Mouse (Mus musculus) heart, embryonic 15.5 days (tissue): Measurements from ENCODE around the gene Tmem219. TPM values are rescaled to one million over a fixed set of nuclear protein-coding genes. Genes with fewer than 3 reads are reported as not detected.

Source experiments
- ATAC-seq: fragments of 200-750 bp; cut with Nextera tagmentation; replicated peaks from 2 replicates; pipeline ENCODE4 v1.8.0; 2017; ENCODE audit warnings: low read depth, moderate TSS enrichment; ENCODE audit not compliant: insufficient number of reproducible peaks, insufficient read depth, low FRiP score
- H3K27ac ChIP-seq: fragments of 300-500 bp; sonication (generic); 2 replicates; pipeline ENCODE4 v1.5.1; 2015; ENCODE audit warnings: mild to moderate bottlenecking, inconsistent platforms
- H3K27me3 ChIP-seq: fragments of 300-500 bp; sonication (generic); 2 replicates; pipeline ENCODE4 v1.6.1; 2015; ENCODE audit warnings: inconsistent platforms
- H3K36me3 ChIP-seq: fragments of 300-500 bp; sonication (generic); 2 replicates; pipeline ENCODE4 v1.6.1; 2015; ENCODE audit warnings: mild to moderate bottlenecking, inconsistent platforms
- H3K4me1 ChIP-seq: fragments of 300-500 bp; sonication (generic); replicated peaks from 2 replicates; pipeline ENCODE4 v1.6.1; 2015; ENCODE audit warnings: inconsistent platforms
- H3K4me2 ChIP-seq: fragments of 300-500 bp; sonication (generic); 2 replicates; pipeline ENCODE4 v1.6.1; 2015; ENCODE audit warnings: inconsistent platforms, mild to moderate bottlenecking, moderate library complexity
- H3K4me3 ChIP-seq: fragments of 300-500 bp; sonication (generic); 2 replicates; pipeline ENCODE4 v1.5.1; 2015; ENCODE audit warnings: mild to moderate bottlenecking, inconsistent platforms
- H3K9ac ChIP-seq: fragments of 300-500 bp; sonication (generic); 2 replicates; pipeline ENCODE4 v1.6.1; 2015; ENCODE audit warnings: mild to moderate bottlenecking, inconsistent platforms
- H3K9me3 ChIP-seq: fragments of 300-500 bp; sonication (generic); replicated peaks from 2 replicates; pipeline ENCODE4 v1.6.1; 2016; ENCODE audit warnings: inconsistent platforms
- WGBS: fragments of 180-500 bp; shearing (Covaris S2); methylation state at CpG from one replicate; pipeline ENCODE4 v1.1.7; 2015; ENCODE audit warnings: mixed read lengths; 5-methylcytosine and 5-hydroxymethylcytosine counted together
- polyA plus RNA-seq: library from polyadenylated mRNA; unstranded; fragments of >200 nt; fragmentation: Nextera tagmentation; extraction: Ambion mirVana; gene quantifications from 2 replicates; pipeline ENCODE4 v1.2.1, GENCODE M21; 2015

Tmem219 gene
- polyA plus RNA-seq, 1 experiment from 2014 or later: 19.2 TPM

DNA sequence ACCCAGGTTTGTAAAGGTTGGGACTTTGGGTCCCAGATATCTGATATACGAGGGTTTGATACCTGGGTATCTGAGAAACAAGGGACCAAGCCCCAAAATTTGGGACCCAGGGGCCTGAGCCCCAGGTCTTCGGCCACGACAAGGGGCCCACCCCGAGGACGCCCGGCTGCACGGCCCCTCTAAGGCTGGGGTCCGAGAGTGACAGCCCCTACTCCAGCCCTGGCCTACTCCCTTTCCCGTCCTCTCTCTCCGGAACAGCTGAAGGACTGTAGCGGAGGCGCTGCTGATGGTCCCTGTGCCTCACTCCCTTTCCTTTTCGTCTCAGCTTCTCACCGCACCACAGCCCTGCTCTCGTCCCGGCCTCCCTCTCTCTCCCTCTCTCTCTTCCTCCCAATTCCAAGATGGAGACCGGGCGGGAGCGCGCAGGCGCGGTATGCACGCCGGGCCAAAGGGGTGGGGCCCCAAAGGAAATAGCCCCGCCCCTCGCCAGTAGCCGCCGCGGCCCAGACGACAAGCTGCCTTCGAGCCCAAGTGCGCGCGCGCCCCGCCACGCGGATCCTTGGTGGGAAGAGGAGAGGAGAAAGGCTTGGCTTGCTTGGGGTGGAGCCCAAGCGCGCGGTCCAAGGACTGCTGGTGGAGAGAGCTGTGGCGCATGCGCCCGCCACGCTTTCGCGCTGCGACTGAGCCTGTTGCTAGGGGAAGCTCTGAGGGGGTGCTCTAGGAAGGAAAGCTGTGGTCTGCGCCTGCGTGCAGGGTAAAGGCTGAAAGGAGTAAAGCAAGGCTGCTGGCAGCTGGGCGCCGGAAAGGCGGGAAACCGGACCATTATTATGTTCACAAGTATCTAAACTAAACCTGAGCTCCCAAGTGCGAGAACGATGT, 38.2 kb downstream of the Tmem219 start, which contains the start of gene Taok2:
Gene Taok2, minus strand, starts transcription at position 418 of the 879 bp plus-strand sequence.
- H3K27me3 ChIP-seq: no peaks in the 10 kb centered on the region
- WGBS: under 1% methylated on average over 56 of the region's 56 CpGs
- peak; percentile 96 for ATAC-seq

DNA sequence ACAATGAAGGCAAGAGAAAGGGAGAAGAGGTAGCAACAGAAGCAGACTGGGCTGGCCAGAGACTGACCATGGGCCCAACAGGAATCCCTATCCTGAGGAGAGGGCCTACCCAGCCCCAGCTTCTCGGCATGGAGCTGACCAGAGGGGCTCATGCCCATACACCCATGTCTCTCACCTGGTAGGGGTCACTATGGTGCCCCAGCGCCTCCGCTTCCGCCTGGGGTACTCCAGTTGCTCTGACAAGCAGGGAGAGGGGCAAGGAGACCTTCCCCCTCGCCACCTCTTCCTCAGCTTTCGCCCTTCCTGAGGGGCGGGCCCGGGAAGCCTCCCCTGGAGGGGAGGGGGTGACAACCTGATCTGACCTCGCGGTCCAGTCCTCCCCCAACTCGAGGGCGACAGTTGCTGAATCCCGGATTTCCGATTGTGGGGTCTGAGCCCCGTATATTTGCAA, 39.0 kb downstream of the Tmem219 start:
- Histone ChIP-seq H3K27ac (peak overlapping the region; percentile 96), H3K4me3 (peak overlapping the region; percentile 83), H3K4me2 (peak overlapping the region; percentile 98), H3K4me1 (peaks cover 36% of the 10 kb centered on the region), H3K9ac (peak overlapping the region; percentile 89), H3K36me3 (peaks cover 16% of the 10 kb centered on the region), H3K9me3 (no peaks in the 10 kb centered on the region), H3K27me3 (no peaks in the 10 kb centered on the region)
- 1% methylated on average over 15 of the region's 15 CpGs for WGBS
- peak; percentile 3; the same call in 1 of the 2 replicates for ATAC-seq

More for the DNA sequence above, 38.2 kb downstream of the Tmem219 start, which contains the start of gene Taok2:
- H3K9me3 ChIP-seq: no peaks in the 10 kb centered on the region
- H3K4me1 ChIP-seq: peaks cover 36% of the 10 kb centered on the region
- H3K27ac ChIP-seq: peak within 1 kb of the TSS; percentile 96
- peak within 1 kb of the TSS; percentile 89 for H3K9ac ChIP-seq
- H3K36me3 ChIP-seq: peaks cover 8% of the 10 kb centered on the region
- H3K4me3 ChIP-seq: peak within 1 kb of the TSS; percentile 83
- peak within 1 kb of the TSS; percentile 98 for H3K4me2 ChIP-seq

DNA sequence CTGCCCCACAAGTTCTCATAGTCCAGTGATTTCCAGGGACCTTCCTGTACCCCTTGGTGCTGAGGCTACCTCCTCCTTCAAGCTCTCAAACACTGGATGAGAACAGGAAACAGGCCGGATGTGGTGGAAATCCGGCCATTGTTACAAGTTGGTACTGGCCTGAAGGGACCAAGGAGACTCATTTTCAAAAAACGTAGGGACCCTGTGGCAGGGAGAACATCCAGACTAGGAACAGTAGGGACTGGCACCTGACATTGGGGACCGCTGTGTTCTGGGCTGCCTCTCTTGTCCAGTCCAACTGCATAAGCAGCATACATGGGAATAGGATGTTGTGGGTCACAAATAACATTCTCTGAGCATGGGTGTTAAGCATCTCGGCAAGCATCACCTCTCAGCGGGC, 41.7 kb downstream of the Tmem219 start:
- Histone ChIP-seq H3K4me2 (peak overlapping the region; percentile 98), H3K36me3 (peaks cover 43% of the 10 kb centered on the region), H3K4me3 (peak overlapping the region; percentile 83), H3K4me1 (peaks cover 36% of the 10 kb centered on the region), H3K9ac (no peak overlapping the region), H3K27ac (peak overlapping the region; percentile 96), H3K27me3 (no peaks in the 10 kb centered on the region), H3K9me3 (no peaks in the 10 kb centered on the region)
- 73% methylated on average over 6 of the region's 6 CpGs for WGBS
- no peak for ATAC-seq

DNA sequence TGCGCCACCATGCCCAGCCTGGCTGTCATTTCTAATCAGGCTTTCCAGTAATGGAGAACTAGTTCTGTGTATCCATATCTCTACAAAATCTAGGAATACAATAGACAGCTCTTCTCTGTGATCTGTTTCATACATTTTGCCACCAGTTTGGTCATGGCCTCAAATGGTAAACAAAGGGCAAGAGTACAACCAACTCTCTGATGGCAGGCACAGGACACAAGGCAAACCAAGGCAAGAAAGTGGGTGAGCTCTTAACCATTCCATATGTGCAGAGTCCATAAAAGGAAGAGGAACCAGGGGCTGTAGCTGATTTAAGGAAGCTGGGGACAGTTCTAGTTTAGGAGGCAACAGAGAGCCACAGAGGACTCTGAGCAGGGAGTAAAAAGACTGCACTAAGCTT, 45.5 kb downstream of the Tmem219 start:
- Histone ChIP-seq H3K27me3 (no peaks in the 10 kb centered on the region), H3K4me3 (no peak overlapping the region), H3K4me1 (peaks cover 16% of the 10 kb centered on the region), H3K27ac (no peak overlapping the region), H3K36me3 (peaks cover 81% of the 10 kb centered on the region), H3K9ac (no peak overlapping the region), H3K9me3 (no peaks in the 10 kb centered on the region), H3K4me2 (no peak overlapping the region)
- WGBS: 100% methylated on average over 1 of the region's 1 CpGs
- no peak for ATAC-seq

DNA sequence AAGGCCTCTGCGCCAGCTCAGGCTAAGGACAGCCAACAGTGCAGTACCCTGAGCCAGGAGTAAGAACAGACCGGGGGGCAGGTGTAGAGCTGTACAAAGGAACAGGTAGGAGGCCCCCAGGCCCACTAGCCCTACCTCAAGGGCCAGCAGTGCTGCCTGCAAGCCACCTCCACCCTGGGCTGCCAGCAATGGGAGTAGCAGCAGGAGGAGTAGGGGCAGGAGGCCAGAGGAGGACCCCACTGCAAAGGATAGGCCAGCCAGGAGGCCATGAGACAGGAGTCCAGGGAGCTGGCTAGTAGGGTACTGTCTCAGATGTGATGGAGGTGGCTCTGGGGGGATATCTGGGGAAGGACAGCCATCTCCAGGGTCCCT, 52.2 kb downstream of the Tmem219 start:
- Histone ChIP-seq H3K9ac (no peak overlapping the region), H3K4me3 (no peak overlapping the region), H3K27ac (no peak overlapping the region), H3K36me3 (peaks cover 95% of the 10 kb centered on the region), H3K27me3 (no peaks in the 10 kb centered on the region), H3K9me3 (no peaks in the 10 kb centered on the region), H3K4me2 (no peak overlapping the region), H3K4me1 (no peaks in the 10 kb centered on the region)
- 94% methylated on average over 2 of the region's 2 CpGs for WGBS
- ATAC-seq: no peak; the same call in 1 of the 2 replicates

DNA sequence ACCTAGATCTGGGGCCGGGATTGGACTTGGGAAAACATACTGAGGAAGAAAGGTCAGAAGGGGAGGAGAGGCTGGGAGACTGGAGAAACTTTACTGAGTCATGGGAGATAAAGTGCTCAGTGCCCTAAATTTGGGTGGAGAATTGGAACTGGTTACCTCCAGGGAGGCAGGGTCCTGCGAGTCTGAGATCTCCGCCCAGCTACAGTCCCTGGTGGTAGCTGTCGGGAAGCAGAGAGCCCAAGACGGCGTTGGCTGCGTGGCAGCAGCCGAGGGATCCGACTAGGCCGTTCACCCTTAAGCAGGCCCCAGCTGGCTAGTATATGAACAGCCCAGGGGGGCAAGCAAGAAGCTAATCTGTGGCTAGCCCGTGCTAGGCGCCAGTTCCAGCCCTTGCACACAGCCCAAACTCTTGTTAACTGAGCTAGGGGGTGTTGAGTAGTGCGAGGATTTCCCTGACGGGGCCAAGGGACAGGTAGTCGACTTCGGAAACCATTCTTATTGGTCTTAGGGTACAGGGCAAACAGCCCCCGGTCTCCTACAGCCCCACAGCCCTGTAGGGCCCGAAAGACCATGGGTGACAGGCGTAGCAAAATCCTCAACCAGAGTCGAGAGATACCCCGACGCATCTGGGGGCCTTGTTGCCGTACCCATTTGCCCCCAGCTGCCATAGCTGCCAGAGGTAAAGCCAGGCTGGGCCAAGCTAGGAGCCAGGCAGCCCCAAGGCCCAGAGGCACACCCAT, 52.8 kb downstream of the Tmem219 start:
- Histone ChIP-seq H3K36me3 (peaks cover 95% of the 10 kb centered on the region), H3K4me2 (no peak overlapping the region), H3K27ac (no peak overlapping the region), H3K4me1 (no peaks in the 10 kb centered on the region), H3K9ac (no peak overlapping the region), H3K27me3 (no peaks in the 10 kb centered on the region), H3K9me3 (no peaks in the 10 kb centered on the region), H3K4me3 (no peak overlapping the region)
- 88% methylated on average over 23 of the region's 23 CpGs for WGBS
- no peak for ATAC-seq

DNA sequence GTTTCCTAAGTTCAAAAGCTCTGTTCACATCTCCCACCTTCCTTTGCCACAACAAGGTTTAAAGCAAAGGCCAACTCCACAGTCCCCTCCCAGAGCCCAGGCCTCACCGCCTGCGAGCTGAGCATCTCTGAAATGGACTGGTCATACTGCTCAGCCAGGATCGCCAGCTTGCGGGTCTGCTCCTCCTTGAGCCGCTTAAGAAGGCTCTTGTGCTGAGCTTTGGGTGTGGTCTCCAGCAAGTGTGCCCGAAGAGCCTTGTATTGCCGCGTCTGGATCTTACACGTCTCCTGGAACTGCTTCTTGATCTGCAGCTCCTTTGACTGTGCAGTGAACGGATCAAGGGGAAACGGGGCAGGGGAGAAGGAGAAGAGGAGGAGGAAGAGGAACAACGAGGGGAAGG, 54.7 kb downstream of the Tmem219 start:
- Histone ChIP-seq H3K4me1 (peaks cover 15% of the 10 kb centered on the region), H3K4me3 (no peak overlapping the region), H3K4me2 (no peak overlapping the region), H3K36me3 (peaks cover 84% of the 10 kb centered on the region), H3K27me3 (no peaks in the 10 kb centered on the region), H3K27ac (no peak overlapping the region), H3K9ac (no peak overlapping the region), H3K9me3 (no peaks in the 10 kb centered on the region)
- no peak for ATAC-seq
- WGBS: 84% methylated on average over 12 of the region's 12 CpGs

DNA sequence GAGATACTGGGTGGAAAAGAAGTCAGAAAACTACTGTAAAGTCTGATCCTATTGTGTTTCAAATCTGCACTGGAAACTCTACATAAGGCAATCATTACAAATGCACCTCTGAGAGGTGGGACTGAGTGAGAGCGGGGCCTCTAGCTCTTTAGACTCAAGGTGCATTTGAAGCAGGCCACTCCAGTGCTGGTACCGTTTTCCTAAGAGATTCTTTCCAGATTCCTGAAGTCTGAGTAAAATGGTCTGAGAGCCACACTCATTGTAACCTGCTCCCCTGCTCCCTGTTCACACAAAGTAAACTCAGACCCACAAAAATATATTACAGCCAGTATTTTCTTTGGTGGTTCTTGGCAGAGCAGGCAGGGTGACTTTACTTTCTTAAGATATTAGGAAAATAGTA, 55.2 kb downstream of the Tmem219 start:
- 86% methylated on average over 2 of the region's 2 CpGs for WGBS
- no peak overlapping the region for H3K4me2 ChIP-seq
- H3K36me3 ChIP-seq: peaks cover 79% of the 10 kb centered on the region
- ATAC-seq: no peak
- H3K27me3 ChIP-seq: no peaks in the 10 kb centered on the region
- no peak overlapping the region for H3K9ac ChIP-seq
- no peaks in the 10 kb centered on the region for H3K9me3 ChIP-seq
- H3K4me1 ChIP-seq: peaks cover 20% of the 10 kb centered on the region
- no peak overlapping the region for H3K27ac ChIP-seq
- no peak overlapping the region for H3K4me3 ChIP-seq

DNA sequence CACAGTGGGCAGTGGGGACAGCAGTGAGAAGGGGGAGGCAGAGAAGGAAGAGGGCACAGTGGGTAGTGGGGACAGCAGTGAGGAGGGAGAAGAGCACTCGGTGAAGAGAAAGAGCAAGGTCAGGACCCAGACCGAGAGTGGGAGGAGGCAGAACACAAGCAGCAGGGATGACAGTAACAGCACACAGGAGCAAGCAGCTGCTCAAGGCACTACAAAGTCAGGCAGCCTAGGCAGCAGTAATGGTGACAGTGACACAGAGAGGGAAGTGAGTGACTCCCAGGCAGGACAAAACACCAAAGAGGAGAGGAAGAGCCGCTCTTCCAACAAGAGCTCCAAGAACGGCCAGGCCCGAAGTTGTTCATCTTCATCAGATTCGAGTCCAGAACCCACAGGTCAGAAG, 58.9 kb downstream of the Tmem219 start:
- Histone ChIP-seq H3K4me2 (peak overlapping the region; percentile 76), H3K9ac (peak overlapping the region; percentile 64; the same call in 1 of the 2 replicates), H3K36me3 (peaks cover 51% of the 10 kb centered on the region), H3K4me1 (peaks cover 30% of the 10 kb centered on the region), H3K9me3 (no peaks in the 10 kb centered on the region), H3K4me3 (peak overlapping the region; percentile 67), H3K27ac (no peak overlapping the region), H3K27me3 (no peaks in the 10 kb centered on the region)
- 69% methylated on average over 6 of the region's 6 CpGs for WGBS
- no peak for ATAC-seq

DNA sequence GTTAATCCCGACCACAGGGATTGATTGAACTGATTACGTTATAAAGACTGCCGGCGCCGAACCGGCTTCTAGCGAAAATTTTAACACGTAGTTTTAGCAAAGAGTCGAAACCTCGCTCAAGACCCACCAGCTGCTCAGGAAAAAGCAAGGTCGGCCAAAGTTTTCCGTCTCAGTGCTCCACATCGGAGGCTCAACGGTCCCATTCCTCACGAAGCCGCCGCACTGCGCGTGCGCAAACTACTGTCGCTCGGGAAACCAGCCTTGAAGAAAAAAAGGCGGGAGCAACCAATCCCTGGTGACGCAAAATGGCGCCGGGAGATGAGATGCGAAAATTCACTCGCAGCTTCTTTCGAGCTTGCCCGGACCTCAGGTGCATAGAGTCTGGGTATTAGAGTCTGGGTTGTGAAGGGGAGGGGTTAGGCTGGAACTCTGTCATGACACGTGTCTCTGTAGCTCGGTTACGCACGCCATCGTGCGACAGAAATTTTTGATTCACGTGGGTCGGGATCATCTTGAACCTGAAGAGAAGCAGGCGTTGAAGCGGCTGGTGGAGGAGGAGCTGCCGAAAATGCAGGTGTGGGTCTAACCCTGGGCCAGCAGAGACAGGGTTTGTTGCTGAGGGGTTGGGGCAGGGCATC, 60.5 kb downstream of the Tmem219 start, which contains the start of gene Ino80e:
Gene Ino80e, minus strand, starts transcription at position 231 of the 638 bp plus-strand sequence.
- H3K4me1 ChIP-seq: peaks cover 30% of the 10 kb centered on the region
- no peaks in the 10 kb centered on the region for H3K9me3 ChIP-seq
- H3K4me2 ChIP-seq: peak within 1 kb of the TSS; percentile 76
- peaks cover 45% of the 10 kb centered on the region; the same call in 1 of the 2 replicates for H3K36me3 ChIP-seq
- H3K9ac ChIP-seq: peak within 1 kb of the TSS; percentile 64
- ATAC-seq: peak; percentile 72
- WGBS: under 1% methylated on average over 41 of the region's 41 CpGs
- peak within 1 kb of the TSS; percentile 67 for H3K4me3 ChIP-seq
- H3K27me3 ChIP-seq: no peaks in the 10 kb centered on the region
- peak within 1 kb of the TSS; percentile 84 for H3K27ac ChIP-seq
